Mouse (Mus musculus) adrenal gland, postnatal 36 days (tissue): ENCODE data around the gene Lyar. TPM values are rescaled to one million over a fixed set of nuclear protein-coding genes. Genes with fewer than 3 reads are reported as not detected.

Source experiments
- DNase-seq, 2 experiments: peaks; one replicate each; pipeline ENCODE4 v3.0.0; 2021; ENCODE audit warnings: mixed read lengths in 1 of 2
- long read RNA-seq, 2 experiments: library from polyadenylated mRNA; stranded (forward); transcript quantifications; one replicate each; pipeline ENCODE4 v2.0.0; 2021; ENCODE audit warnings: borderline sequencing depth in 2 of 2
- total RNA-seq, 2 experiments: library from RNA; stranded (reverse); gene quantifications; 2 replicates each; pipeline ENCODE4 v1.2.3; 2021

Gene Lyar
- 10 to 100 TPM; 20.1 to 23.6 TPM for total RNA-seq
- long read RNA-seq, experiment 1, transcript Lyar-201 (9 exons, 1,563 nt): major isoform, 35 of 41 reads
- long read RNA-seq, experiment 1, partial matches to known transcripts: 5 of 41 reads
- long read RNA-seq, experiment 1, other reads (novel, unspliced or antisense): 1 of 41 reads
- long read RNA-seq, experiment 2, partial matches to known transcripts: 1 of 7 reads
- long read RNA-seq, experiment 2, other reads (novel, unspliced or antisense): 3 of 7 reads

DNA sequence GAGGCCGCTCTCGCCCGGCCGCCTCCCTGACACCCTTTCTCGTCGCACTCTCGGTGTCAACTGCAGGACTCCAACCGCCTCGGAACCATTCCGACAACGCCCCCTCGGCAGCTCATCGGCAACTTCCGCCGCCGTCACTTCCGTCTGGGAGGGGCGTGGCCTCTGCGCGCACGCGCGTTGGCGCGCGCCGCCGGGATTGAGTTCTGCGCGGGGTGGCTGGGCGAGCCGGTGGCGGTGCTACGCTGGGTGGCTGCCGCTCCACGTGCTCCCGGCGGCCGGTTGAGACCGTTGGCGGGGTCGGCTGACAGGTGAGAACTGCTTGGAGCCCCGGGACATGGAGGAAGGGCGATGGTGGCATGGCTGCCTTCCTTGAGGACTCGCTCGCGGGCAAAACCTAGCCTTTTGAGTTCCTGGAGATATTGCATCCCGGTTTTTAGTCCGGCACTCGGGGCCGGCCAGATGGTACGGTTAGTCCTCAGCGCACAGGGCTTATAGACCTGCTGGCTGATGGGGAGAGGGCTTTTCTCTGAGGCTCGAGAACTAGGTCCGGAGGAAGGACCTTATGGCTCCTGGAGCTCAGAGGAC is at the start of gene Lyar, which contains the start of gene Zbtb49:
Gene Lyar, plus strand, starts transcription at position 143 of the 585 bp plus-strand sequence.
Gene Zbtb49, minus strand, starts transcription at position 130 of the 585 bp plus-strand sequence.
- peak; percentile 95 to 96 for DNase-seq

- no peak for DNase-seq
These were observed 46.5 kb upstream of the Lyar start for GRCm38 (mm10) chr5:38173766-38174165.

DNA sequence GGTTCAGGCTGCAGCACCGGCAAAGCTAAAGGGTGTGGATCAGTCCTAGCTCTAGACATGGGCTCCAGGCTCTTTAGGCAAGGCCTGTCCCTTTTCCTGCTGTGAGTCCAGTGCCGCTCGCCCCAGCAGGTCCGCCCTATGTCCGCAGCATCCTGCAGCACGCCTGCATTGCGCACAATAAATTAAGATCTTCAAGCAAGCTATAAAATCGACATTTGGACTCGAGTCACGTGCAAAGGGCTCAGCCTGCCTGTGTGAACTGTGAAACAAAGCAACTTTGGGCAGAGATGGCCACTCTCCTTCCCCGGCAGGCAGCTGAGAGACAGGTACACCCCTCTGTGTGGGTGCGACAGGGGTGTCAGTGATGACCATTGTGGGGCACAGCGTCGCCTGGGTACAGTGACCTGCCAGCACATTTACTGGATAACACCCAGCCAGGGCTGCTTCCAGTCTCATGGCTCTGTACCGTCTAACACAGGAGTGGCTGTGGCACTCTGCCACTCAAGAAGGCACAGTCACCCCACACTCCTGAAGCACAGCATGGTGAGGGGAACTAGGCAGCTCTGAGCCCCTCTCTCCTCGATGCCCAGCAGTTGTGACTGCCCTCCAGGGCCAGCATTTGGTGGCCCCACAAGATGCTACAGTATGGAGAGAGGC is 45.9 kb upstream of the Lyar start:
- no peak for DNase-seq

DNA sequence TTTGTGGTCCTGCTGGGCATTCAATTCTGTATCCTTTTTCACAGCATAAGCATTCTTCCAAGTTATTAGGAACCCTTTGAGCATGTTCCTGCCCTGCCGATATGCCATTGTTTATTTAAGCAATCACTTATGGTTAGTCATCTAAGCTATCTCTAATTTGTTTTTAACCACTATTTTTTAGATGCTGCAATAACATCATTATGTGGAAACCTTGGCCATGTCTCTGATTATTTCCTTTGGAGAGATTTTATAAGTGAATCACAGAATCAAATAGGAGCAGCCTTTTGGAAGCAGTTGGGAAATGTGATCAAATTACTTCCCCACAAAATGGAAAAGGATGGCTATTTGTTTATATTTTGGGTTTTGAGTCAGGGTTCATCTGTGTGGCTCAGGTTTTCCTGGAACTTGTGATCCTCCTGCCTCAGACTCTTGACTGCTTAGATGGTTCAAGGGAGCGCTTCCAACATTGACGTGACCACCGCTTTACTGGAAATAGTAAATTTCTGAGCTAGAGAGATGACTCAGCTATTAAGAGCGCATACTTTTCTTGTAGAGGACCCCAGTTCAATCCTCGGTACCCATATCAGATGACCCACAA is 35.5 kb upstream of the Lyar start:
- no peak for DNase-seq

DNA sequence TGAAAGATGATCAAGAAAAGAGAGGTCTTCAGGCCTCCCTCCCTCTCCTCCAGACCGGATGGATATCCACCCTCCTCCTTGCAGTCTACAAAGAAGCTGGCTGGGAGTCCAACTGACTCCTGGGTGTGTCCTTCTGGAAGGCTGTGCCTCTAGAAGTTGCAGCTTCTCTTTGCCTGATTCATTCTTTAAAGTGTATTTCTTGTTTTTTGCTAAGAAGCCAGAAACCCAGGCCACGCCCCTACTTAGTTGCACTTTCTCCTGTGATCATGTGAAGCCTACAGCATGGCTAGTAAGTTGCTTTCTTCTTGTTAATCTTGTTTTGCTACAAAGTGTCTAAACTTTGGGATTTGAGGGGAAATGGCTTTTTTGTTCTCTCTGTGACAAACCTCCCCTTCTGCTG is 33.3 kb upstream of the Lyar start:
- DNase-seq: no peak

DNA sequence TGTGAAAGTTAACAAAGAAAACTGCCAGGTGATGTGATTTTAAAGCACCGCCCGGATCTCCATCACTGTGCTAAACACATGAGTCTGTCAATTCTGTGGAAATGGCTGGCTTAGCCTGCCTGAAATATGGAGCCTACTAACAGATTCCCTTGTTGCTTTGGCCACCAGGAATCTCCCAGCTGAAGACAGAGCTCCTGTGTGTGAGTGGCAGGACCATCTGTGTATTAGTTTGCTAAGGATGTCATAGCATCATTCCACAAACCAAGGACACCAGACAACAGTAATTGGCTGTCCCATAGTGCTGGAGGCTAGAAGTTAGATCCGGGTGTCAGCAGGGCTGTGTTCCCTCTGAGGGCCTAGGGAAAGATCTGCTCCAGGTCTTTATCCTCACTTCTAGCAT is 29.4 kb upstream of the Lyar start:
- no peak for DNase-seq

GRCm38 (mm10) chr5:38194946-38195345 is 25.3 kb upstream of the Lyar start:
- DNase-seq: no peak

DNA sequence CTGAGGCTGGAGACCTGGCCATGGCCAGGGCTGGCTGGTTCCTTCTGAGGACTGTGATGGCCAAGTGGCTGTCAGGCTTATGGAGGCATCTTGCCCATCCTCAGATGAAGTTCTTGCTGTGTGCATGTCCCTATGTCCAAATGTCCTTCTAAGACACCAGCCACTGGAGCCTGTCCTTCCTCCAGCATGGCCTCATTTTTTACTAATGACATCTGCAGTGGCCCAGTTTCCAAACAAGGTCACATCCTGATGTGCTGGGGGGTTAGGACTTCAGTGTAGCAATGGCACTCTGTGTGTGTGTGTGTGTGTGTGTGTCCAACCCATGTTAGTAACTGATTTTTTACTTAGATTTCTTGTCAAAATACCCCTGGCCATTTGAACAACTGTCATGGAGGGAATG is 24.3 kb upstream of the Lyar start:
- peak; percentile 25 for DNase-seq

DNA sequence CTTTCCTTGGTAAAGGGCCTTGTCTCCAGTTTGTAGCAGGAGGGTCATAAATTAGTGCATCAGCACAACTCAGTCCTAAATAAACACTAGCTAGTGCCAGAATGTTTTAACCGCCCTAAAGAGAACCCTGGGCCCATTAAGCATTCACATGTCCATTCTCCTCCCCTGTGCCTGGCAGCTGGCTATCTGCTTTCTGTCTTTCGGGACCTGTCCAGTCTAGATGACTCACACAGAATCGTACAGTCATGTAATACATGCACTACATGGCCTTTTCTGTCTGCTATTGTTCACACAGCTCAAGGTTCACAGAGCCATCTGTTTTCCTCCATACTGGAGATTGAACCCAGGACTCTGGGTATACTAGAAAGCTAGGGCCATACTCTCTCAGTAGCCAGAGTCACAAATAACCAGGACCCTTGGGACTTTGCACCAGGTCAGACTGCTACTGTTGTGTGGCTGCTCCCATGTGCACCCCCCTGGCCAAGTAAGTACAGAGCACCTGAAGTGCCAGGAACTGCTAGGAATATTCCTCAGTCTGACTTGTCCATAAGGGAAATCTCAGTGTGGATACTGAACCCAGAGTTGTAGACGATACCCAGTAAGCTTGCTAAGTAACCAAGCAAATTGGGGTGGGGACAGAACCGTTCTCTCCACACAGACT is 23.3 kb upstream of the Lyar start:
- DNase-seq: peak; percentile 30 to 34

GRCm38 (mm10) chr5:38197482-38197823 is 22.8 kb upstream of the Lyar start:
- peak; percentile 86 to 89 for DNase-seq

- DNase-seq: peak; percentile 25 to 43
These were observed 20.6 kb upstream of the Lyar start for GRCm38 (mm10) chr5:38199686-38200085.

- no peak for DNase-seq
These were observed 15.0 kb upstream of the Lyar start for GRCm38 (mm10) chr5:38205303-38205726.

DNA sequence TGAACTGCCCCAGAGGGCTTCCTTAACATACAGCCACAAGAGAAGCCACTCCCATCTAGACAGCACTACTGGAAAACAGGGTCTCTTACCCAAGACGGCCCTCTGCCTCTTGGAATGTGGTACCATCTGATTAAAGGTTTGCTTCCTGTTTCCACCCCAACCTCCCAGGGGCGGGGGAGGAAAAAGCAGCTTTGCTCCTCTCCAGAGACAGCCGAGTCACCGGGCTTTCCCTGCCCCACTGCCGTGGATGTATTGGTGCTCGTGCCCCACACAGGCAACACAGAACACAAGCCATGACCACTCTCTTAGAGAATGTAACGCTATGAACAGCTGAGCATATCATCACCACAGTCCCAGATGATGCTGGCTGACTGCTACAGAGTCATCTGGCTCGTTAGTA is 11.3 kb upstream of the Lyar start:
- DNase-seq: no peak

GRCm38 (mm10) chr5:38211691-38212090 is 8.6 kb upstream of the Lyar start:
- DNase-seq: no peak

DNA sequence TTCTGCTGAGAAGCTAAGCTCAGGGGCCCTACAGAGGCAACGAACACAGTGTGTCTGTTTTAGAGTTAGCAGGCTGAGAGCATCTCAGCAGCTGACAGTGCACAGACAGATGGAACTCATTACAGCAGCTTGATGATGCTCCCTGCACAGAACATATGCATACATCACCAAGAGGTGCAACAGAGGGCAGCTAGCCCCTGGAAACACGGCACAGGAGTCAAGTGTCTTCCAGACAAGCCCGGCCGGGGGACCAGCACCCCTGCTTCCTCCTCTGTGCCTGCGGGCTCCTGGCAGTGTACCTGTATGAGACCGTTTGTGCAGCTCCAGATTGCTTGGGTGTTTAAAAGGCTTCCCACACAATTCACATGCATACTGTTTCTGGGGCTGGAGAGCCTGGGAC is 7.3 kb upstream of the Lyar start:
- no peak for DNase-seq

- DNase-seq: peak in 1 of 2 experiments; percentile 13
These were observed 431 bp upstream of the Lyar start for GRCm38 (mm10) chr5:38219771-38220307.

- DNase-seq: peak; percentile 54 to 73
These were observed 15.2 kb downstream of the Lyar start for GRCm38 (mm10) chr5:38235422-38235821.

GRCm38 (mm10) chr5:38236627-38237026 is 16.4 kb downstream of the Lyar start:
- no peak for DNase-seq

- DNase-seq: no peak
These were observed 20.6 kb downstream of the Lyar start for GRCm38 (mm10) chr5:38240727-38241472.

DNA sequence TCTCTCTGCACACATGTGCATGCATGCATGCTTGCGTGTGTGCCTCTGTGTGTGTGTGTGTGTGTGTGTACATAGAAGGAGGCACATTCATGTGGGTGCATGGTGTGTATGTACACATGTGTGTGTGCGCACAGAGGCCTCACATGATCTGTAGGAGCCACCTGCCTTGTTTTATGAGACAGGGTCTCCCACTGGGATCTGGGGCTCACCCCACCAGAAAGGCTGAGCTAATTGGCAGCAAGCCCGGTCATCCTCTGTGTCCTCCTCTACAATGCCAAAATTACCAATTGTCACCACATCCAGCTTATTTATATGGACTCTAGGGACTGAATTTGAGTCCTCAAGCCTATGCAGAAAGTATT is 21.2 kb downstream of the Lyar start:
- no peak for DNase-seq

- DNase-seq: no peak
These were observed 21.7 kb downstream of the Lyar start for GRCm38 (mm10) chr5:38241966-38242365.

DNA sequence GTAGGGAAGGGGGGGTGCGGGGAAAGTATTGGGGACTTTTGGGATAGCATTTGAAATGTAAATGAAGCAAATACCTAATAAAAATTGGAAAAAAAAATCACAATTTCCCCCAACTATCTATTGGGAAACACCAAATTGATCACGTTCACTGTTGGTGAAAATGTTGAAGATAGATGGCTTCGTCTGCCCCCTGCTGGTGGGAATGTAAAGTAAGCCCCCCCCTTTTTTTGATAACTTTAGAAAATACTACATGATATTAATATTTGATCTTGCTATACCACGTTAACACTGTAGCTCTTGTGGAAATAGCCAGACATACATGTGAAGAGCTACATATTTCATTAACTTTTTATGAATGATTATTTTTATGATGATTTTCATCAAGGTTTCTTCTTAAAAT is 34.9 kb downstream of the Lyar start:
- no peak for DNase-seq
